Mouse (Mus musculus): Measurements from ENCODE around the gene Shh. TPM values are rescaled to one million over a fixed set of nuclear protein-coding genes. Genes with fewer than 3 reads are reported as not detected.

Gene Shh
- polyA plus RNA-seq, 1 experiment from 2014 or later = 0.21 TPM

DNA sequence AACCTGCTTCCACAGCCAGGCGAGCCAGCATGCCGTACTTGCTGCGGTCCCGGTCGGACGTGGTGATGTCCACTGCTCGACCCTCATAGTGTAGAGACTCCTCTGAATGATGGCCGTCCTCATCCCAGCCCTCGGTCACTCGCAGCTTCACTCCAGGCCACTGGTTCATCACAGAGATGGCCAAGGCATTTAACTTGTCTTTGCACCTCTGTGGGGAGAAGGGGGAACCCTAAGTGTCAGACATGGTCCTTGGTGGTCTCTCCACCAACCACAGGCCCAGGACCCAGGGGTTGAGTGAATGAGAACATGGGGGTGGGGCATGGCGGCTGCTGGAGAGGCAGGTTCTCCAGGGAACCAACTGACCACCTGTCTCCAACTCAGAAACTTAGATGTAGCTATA, 5.7 kb downstream of the Shh start:
- 13% methylated on average over 11 of the region's 11 CpGs for WGBS
- H3K27ac ChIP-seq (ENCODE audit: low read depth, low read length) = no peak overlapping the region
- H3K9ac ChIP-seq (ENCODE audit: low read depth, low read length) = no peak overlapping the region
- H3K27me3 ChIP-seq (replicated peaks; ENCODE audit: control insufficient read depth, insufficient read depth, low read length) = peaks cover 100% of the 10 kb centered on the region
- H3K4me1 ChIP-seq (replicated peaks; ENCODE audit: control insufficient read depth, insufficient read depth, low read length) = peaks cover 5% of the 10 kb centered on the region
- no peak overlapping the region for H3K4me2 ChIP-seq
- no peak overlapping the region for H3K4me3 ChIP-seq (ENCODE audit: low read depth, low read length)
- DNase-seq (ENCODE audit: low spot score) = no peak
- H3K9me3 ChIP-seq (ENCODE audit: control insufficient read depth, low read length) = no peaks in the 10 kb centered on the region
- no peak for ATAC-seq (replicated peaks; ENCODE audit: low FRiP score)
- H3K36me3 ChIP-seq (ENCODE audit: control insufficient read depth, insufficient read depth, low read length) = no peaks in the 10 kb centered on the region

GRCm38 (mm10) chr5:28460556-28461350, 6.3 kb downstream of the Shh start:
- H3K4me3 ChIP-seq (ENCODE audit: low read depth, low read length) = no peak overlapping the region
- no peaks in the 10 kb centered on the region for H3K9me3 ChIP-seq (ENCODE audit: control insufficient read depth, low read length)
- H3K27me3 ChIP-seq (replicated peaks; ENCODE audit: control insufficient read depth, insufficient read depth, low read length) = peaks cover 100% of the 10 kb centered on the region
- no peak for ATAC-seq (replicated peaks; ENCODE audit: low FRiP score)
- H3K36me3 ChIP-seq (ENCODE audit: control insufficient read depth, insufficient read depth, low read length) = no peaks in the 10 kb centered on the region
- no peak overlapping the region for H3K27ac ChIP-seq (ENCODE audit: low read depth, low read length)
- peak; percentile 32 for DNase-seq (ENCODE audit: low spot score)
- WGBS = 4% methylated on average over 17 of the region's 17 CpGs
- peaks cover 5% of the 10 kb centered on the region for H3K4me1 ChIP-seq (replicated peaks; ENCODE audit: control insufficient read depth, insufficient read depth, low read length)
- H3K4me2 ChIP-seq = no peak overlapping the region
- H3K9ac ChIP-seq (ENCODE audit: low read depth, low read length) = no peak overlapping the region

GRCm38 (mm10) chr5:28459456-28460225, 7.4 kb downstream of the Shh start:
- Histone ChIP-seq H3K9ac (ENCODE audit: low read depth, low read length) (no peak overlapping the region), H3K4me3 (ENCODE audit: low read depth, low read length) (no peak overlapping the region), H3K27me3 (replicated peaks; ENCODE audit: control insufficient read depth, insufficient read depth, low read length) (peaks cover 93% of the 10 kb centered on the region), H3K4me1 (replicated peaks; ENCODE audit: control insufficient read depth, insufficient read depth, low read length) (peaks cover 5% of the 10 kb centered on the region), H3K27ac (ENCODE audit: low read depth, low read length) (no peak overlapping the region), H3K36me3 (ENCODE audit: control insufficient read depth, insufficient read depth, low read length) (no peaks in the 10 kb centered on the region), H3K9me3 (ENCODE audit: control insufficient read depth, low read length) (no peaks in the 10 kb centered on the region), H3K4me2 (no peak overlapping the region)
- ATAC-seq (replicated peaks; ENCODE audit: low FRiP score) = no peak
- no peak for DNase-seq (ENCODE audit: low spot score)
- WGBS = 2% methylated on average over 41 of the region's 41 CpGs

GRCm38 (mm10) chr5:28458821-28459240, 8.2 kb downstream of the Shh start:
- H3K9me3 ChIP-seq (ENCODE audit: control insufficient read depth, low read length) = no peaks in the 10 kb centered on the region
- ATAC-seq (replicated peaks; ENCODE audit: low FRiP score) (no peak), DNase-seq (ENCODE audit: low spot score) (peak; percentile 36)
- no peak overlapping the region for H3K9ac ChIP-seq (ENCODE audit: low read depth, low read length)
- WGBS = 2% methylated on average over 27 of the region's 27 CpGs
- H3K4me2 ChIP-seq = peak overlapping the region; percentile 14
- H3K4me1 ChIP-seq (replicated peaks; ENCODE audit: control insufficient read depth, insufficient read depth, low read length) = peaks cover 5% of the 10 kb centered on the region
- no peaks in the 10 kb centered on the region for H3K36me3 ChIP-seq (ENCODE audit: control insufficient read depth, insufficient read depth, low read length)
- peaks cover 91% of the 10 kb centered on the region for H3K27me3 ChIP-seq (replicated peaks; ENCODE audit: control insufficient read depth, insufficient read depth, low read length)
- no peak overlapping the region for H3K27ac ChIP-seq (ENCODE audit: low read depth, low read length)
- H3K4me3 ChIP-seq (ENCODE audit: low read depth, low read length) = no peak overlapping the region

DNA sequence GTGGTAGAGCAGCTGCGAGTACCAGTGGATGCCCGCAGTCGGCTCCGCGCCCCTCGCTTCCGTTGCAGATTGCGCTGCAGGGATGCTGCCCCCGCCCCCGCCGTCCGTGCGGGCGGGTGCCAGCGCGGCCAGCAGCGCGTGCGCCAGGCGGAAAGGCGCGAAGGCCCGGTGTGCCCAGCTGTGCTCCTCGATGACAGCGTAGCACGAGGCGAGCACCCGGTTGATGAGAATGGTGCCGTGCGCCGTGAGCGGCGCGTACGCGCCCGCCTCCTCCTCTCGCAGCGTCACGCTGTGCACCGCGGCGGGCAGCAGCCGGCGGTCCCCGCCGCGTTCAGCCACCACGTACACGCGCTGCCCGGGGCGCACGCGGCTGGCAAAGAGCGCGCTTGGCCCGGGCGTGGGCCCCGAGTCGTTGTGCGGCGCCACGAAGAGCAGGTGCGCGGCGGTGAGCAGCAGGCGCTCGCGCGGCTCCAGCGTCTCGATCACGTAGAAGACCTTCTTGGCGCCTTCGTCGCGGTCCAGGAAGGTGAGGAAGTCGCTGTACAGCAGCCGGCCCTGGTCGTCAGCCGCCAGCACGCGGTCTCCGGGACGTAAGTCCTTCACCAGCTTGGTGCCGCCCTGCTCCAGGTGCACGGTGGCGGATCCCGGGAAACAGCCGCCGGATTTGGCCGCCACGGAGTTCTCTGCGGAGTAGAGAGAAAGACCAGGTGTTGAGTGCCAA, 9.0 kb downstream of the Shh start:
- peak overlapping the region; percentile 52 for H3K4me2 ChIP-seq
- peak; percentile 34 for DNase-seq (ENCODE audit: low spot score)
- no peak overlapping the region for H3K9ac ChIP-seq (ENCODE audit: low read depth, low read length)
- H3K36me3 ChIP-seq (ENCODE audit: control insufficient read depth, insufficient read depth, low read length) = no peaks in the 10 kb centered on the region
- 2% methylated on average over 95 of the region's 95 CpGs for WGBS
- ATAC-seq (replicated peaks; ENCODE audit: low FRiP score) = no peak
- no peaks in the 10 kb centered on the region for H3K9me3 ChIP-seq (ENCODE audit: control insufficient read depth, low read length)
- H3K27me3 ChIP-seq (replicated peaks; ENCODE audit: control insufficient read depth, insufficient read depth, low read length) = peaks cover 83% of the 10 kb centered on the region
- peak overlapping the region; percentile 35 for H3K4me3 ChIP-seq (ENCODE audit: low read depth, low read length)
- no peak overlapping the region for H3K27ac ChIP-seq (ENCODE audit: low read depth, low read length)
- peaks cover 5% of the 10 kb centered on the region for H3K4me1 ChIP-seq (replicated peaks; ENCODE audit: control insufficient read depth, insufficient read depth, low read length)

GRCm38 (mm10) chr5:28456366-28456765, 10.7 kb downstream of the Shh start:
- H3K4me2 ChIP-seq = no peak overlapping the region
- DNase-seq (ENCODE audit: low spot score) (no peak), ATAC-seq (replicated peaks; ENCODE audit: low FRiP score) (no peak)
- H3K27ac ChIP-seq (ENCODE audit: low read depth, low read length) = no peak overlapping the region
- no peaks in the 10 kb centered on the region for H3K9me3 ChIP-seq (ENCODE audit: control insufficient read depth, low read length)
- 59% methylated on average over 1 of the region's 1 CpGs for WGBS
- no peak overlapping the region for H3K4me3 ChIP-seq (ENCODE audit: low read depth, low read length)
- H3K9ac ChIP-seq (ENCODE audit: low read depth, low read length) = no peak overlapping the region
- peaks cover 66% of the 10 kb centered on the region for H3K27me3 ChIP-seq (replicated peaks; ENCODE audit: control insufficient read depth, insufficient read depth, low read length)
- H3K4me1 ChIP-seq (replicated peaks; ENCODE audit: control insufficient read depth, insufficient read depth, low read length) = peaks cover 5% of the 10 kb centered on the region
- H3K36me3 ChIP-seq (ENCODE audit: control insufficient read depth, insufficient read depth, low read length) = no peaks in the 10 kb centered on the region

DNA sequence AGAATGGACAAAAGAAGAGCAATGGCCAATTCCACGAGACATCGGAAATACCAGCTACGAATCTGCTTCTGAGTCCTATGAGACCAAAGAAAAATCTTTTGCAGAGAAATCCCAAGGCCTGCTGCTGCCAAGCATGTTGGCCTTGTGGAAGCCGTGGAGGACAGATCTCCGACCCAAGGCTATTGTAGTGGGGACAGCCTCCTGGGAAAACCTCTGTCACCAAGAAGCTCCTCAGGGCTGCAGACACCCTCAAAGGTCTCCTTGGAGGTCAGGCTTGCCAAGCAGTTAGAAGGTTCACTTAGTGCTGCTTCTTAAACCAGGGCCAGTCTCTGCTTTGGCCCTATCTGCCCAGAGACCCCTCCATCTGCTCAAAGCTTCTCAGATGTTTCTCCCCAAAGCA, 11.3 kb downstream of the Shh start:
- DNase-seq (ENCODE audit: low spot score) (no peak), ATAC-seq (replicated peaks; ENCODE audit: low FRiP score) (no peak)
- no peaks in the 10 kb centered on the region for H3K36me3 ChIP-seq (ENCODE audit: control insufficient read depth, insufficient read depth, low read length)
- H3K4me3 ChIP-seq (ENCODE audit: low read depth, low read length) = no peak overlapping the region
- H3K9me3 ChIP-seq (ENCODE audit: control insufficient read depth, low read length) = no peaks in the 10 kb centered on the region
- peaks cover 59% of the 10 kb centered on the region for H3K27me3 ChIP-seq (replicated peaks; ENCODE audit: control insufficient read depth, insufficient read depth, low read length)
- no peak overlapping the region for H3K27ac ChIP-seq (ENCODE audit: low read depth, low read length)
- WGBS = 74% methylated on average over 5 of the region's 5 CpGs
- no peak overlapping the region for H3K9ac ChIP-seq (ENCODE audit: low read depth, low read length)
- no peak overlapping the region for H3K4me2 ChIP-seq
- H3K4me1 ChIP-seq (replicated peaks; ENCODE audit: control insufficient read depth, insufficient read depth, low read length) = peaks cover 5% of the 10 kb centered on the region

DNA sequence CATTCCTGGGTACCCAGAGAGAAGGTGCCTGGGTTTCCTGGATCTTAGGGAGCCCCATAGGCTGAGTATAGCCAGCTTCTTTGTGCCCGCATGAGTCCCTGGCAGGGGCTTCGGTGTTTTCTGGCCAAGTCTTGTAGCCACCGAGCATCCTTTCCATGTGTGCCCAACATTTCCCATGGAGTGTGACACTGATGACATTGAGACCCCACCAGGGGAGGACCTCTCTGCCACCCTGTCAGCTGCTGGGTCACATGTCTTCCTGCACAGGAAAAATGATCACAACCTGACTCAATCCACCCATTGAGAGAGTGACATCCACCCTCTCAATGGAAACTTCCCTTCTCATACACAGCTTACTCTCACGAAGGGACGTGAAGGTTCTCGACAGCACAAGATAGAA, 12.5 kb downstream of the Shh start:
- no peak for DNase-seq (ENCODE audit: low spot score)
- peaks cover 5% of the 10 kb centered on the region for H3K4me1 ChIP-seq (replicated peaks; ENCODE audit: control insufficient read depth, insufficient read depth, low read length)
- H3K9me3 ChIP-seq (ENCODE audit: control insufficient read depth, low read length) = no peaks in the 10 kb centered on the region
- no peak overlapping the region for H3K4me3 ChIP-seq (ENCODE audit: low read depth, low read length)
- H3K4me2 ChIP-seq = no peak overlapping the region
- no peaks in the 10 kb centered on the region for H3K36me3 ChIP-seq (ENCODE audit: control insufficient read depth, insufficient read depth, low read length)
- no peak for ATAC-seq (replicated peaks; ENCODE audit: low FRiP score)
- no peak overlapping the region for H3K9ac ChIP-seq (ENCODE audit: low read depth, low read length)
- 76% methylated on average over 6 of the region's 6 CpGs for WGBS
- no peak overlapping the region for H3K27ac ChIP-seq (ENCODE audit: low read depth, low read length)
- peaks cover 48% of the 10 kb centered on the region for H3K27me3 ChIP-seq (replicated peaks; ENCODE audit: control insufficient read depth, insufficient read depth, low read length)
